Mouse (Mus musculus) cerebellum, postnatal 4 days (tissue): Measurements from ENCODE around the gene Uba7.

ENCODE experiments used
- DNase-seq, 2 experiments: peaks; one replicate each; pipeline ENCODE4 v3.0.0; 2022; ENCODE audit warnings: low spot score in 2 of 2, mixed read lengths in 1 of 2

Uba7 gene

GRCm38 (mm10) chr9:107975399-107976386, at the start of gene Uba7:
Gene Uba7, plus strand, starts transcription at chr9:107975505.
- DNase-seq: no peak

DNA sequence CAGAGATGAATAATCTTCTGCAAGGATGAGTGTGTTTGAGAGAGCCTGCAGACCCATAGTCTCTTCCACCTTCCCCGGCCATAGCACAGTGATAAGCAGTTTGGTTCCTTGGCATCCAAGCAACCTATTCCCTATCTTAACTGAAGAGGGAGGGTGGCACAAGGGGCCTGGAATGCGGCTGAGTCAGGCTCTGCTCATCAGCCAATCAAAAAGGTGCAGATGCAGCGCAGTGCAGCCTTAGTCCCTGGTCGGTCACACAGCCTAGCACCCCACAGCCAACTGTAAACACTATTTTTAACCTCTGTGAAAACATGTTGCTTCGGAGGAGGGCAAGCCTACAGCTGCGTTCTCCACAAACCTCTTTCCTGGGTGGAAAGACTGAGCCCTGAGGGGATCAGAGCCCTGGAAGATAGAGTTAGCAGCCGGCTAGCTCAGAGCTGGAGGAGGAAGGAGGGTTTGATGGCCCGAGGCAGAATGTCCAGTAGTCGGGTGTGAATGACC, 48.3 kb upstream of the Uba7 start:
- no peak for DNase-seq

DNA sequence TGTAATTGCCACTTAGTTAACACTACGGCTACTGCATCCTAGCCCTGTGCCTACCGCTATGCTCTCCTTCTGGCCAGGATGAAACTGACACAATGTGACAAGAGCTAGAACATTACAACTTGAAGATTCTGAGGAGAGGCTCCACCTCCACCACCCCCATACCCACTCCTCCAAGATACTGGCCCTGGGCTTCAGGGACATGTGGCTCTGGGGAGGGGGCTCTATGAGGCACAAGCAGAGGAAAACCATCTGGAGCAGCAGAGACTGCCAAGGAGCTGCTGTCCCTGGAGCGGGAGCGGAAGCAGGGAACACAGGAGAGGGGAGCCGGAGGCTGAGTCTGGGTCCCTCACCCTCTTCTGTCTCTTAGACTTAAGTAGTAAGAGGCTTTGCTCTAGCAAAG, 47.6 kb upstream of the Uba7 start:
- DNase-seq: peak in 1 of 2 experiments; percentile 25

GRCm38 (mm10) chr9:107928169-107928568, 47.1 kb upstream of the Uba7 start, which contains the start of gene Actl11:
Gene Actl11, plus strand, starts transcription at chr9:107928469.
- no peak for DNase-seq

DNA sequence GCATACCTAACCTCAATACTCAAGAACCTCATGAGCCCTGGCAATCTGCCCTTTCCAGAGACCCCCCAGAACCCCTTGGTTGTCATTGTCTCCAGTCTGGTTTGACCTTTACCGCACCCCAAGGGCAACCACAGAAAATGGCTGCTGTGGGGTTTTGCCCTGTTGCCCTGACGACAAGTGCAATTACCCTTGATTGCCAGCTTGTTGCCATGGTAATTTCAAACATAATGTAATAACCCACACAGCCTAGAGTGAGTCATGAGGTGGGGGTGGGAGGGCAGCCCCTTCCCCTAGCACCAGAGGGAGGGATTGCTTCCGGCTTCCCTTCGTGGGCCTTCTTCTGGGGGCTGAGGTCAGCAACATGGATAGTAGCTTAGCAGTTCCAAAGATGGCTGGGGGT, 43.1 kb upstream of the Uba7 start:
- DNase-seq: no peak

GRCm38 (mm10) chr9:107934146-107934545, 41.2 kb upstream of the Uba7 start:
- peak in 1 of 2 experiments; percentile 28 for DNase-seq

GRCm38 (mm10) chr9:107935374-107935773, 39.9 kb upstream of the Uba7 start, which contains the start of gene Camkv:
Gene Camkv, plus strand, starts transcription at chr9:107935674.
- no peak for DNase-seq

GRCm38 (mm10) chr9:107935790-107936214, 39.5 kb upstream of the Uba7 start:
- peak in 1 of 2 experiments; percentile 47 for DNase-seq

DNA sequence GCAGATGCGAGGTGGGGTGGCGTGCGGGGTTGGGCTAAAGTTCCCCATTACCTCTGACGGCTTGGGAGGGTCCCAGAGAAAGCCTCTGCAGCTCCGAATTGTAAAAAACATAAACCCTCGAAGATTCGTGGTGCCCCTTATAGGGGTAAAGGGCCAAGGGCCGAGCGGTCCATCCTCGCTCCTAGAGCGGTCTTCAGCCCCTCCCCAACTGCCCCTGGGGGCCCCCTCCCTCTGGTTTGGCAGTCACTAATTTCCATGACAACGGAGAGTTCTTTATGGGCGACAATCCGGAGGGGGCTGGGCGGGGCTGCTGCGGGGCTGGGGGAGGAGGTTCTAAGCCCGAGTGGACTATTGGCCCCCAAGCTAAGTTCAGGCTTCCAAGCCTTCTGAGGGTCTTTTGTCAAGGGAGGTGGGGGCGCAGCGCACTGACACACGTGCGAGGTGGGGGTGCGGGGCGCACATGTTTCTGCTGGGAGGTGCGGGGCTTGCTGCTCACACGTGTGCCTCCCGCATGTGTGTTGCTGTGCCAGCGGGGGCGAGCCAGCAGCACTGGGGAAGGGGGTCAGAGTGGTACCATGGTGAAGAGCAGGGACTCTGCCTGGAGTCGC, 39.0 kb upstream of the Uba7 start:
- DNase-seq: no peak

- DNase-seq: no peak
These were observed 38.5 kb upstream of the Uba7 start for GRCm38 (mm10) chr9:107936831-107937230.

DNA sequence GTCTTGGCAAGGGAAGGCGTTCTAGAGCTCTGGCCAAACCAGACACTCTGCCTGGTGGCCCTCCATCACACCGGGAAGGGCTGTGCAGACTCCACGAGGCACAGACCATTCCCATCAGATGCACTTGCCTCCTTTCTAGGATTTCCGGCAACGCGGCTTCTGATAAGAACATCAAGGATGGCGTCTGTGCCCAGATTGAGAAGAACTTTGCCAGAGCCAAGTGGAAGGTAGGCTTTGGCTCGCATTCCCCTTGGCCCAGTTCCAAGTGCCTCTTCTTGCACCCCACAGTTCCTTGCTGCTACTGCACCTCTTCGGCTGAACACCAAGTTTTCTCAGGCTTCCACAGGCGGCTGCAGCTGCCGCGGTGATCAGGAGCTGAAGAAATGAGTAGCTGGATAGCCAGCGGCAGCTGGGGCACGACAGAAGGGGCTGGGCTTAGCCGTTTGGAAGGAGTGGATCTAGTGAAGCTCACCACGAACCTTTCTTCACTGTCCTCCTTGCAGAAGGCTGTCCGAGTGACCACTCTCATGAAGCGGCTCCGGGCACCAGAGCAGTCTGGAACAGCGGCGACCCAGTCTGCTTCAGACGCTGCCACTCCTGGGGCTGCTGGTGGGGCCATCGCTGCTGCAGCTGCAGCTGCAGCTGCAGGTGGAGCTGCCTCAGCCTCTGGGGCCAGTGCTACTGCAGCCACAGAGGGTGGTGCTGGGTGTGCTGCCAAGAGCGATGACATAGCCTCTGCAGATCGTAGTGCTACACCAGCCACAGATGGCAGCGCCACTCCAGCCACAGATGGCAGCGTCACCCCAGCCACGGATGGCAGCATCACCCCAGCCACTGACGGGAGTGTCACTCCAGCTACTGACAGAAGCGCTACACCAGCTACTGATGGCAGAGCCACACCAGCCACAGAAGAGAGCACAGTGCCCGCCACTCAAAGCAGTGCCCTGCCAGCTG, 27.8 kb upstream of the Uba7 start:
- DNase-seq: peak in 1 of 2 experiments; percentile 44

DNA sequence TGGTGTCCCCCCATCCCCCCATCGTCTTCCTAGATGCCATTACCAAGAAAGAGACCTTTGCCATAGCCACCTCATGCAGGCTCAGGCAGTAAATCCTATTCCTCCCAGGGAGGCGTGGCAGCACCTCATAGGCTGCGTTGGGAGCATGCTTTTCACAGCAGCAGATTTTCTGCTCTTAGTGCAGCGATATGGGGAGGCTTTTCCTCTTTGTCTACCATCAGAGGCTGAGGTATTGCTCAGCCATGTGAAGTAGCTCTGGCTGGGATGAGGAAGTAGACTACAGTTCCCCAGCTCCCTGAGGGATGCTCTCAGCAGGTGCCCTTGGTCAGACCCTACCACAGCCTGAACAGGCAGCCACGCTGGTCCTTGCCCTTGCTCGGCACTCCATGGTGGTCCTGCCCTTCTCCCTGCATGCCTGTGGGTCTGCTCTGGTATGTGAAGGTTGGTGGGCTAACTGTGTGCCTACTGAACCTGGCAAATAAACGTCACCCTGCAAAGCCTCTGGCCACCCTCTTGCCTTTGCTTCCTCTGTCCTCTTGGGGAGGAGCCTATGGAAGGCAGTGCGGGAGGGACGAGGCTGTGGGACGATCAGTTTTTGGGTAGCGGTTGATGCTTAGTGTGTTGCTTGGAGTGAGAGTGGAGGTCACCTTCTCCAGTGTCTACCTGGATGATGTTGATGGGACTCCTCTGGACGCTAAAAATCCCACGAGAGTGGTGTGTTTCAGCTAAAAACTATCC, 26.0 kb upstream of the Uba7 start:
- no peak for DNase-seq

DNA sequence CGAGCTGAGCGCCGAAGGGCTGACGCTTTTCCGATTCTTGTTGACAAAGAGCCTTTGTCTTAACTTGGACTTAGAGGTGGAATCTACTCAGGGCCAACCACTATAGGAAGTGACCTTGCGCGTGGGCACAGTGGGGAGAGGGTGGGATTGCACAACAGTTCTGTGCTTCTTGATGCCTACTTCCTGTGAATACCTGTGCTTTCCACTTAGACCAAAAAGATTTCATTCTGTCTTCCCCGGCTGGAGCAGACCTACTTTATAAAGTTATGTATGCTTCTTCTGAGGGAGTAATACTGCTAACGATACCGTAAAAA, 25.4 kb upstream of the Uba7 start, which contains the start of gene Traip:
Traip (plus strand) TSS at position 215 of the 314 bp plus-strand sequence.
- DNase-seq: no peak

GRCm38 (mm10) chr9:107950460-107951355, 24.6 kb upstream of the Uba7 start:
- peak; percentile 74 to 88 for DNase-seq

DNA sequence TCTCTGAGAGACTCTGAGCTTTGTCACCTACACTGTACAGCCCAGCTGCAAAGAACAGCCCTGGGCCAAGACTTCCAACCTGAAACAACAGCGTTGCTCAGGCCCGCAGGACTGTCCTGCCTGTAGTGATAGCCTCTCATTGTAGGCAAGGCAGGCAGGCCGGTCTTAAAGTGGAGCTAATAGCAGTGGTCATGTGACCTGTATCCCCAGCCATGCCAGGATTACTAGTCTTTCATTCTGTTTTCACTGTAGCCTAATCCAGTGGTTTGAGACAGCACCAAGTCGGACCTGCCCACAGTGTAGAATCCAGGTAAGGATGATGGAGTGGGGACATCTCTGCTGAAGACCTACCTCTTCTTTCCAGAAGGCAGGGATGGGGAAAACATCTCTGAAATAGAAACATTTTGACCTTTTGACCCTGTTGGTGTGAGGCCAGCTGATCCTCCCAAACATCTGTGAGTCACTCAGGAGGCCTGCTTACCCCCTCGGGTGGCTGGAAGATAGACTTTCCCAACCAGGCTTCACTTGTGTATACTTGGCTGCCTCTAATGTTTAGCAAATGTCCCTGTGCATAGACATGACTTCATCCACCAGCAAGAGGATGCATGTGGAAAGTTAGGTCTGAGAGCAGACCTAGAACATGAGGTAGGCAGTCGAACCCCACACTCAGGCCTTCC, 19.6 kb upstream of the Uba7 start:
- DNase-seq: no peak

DNA sequence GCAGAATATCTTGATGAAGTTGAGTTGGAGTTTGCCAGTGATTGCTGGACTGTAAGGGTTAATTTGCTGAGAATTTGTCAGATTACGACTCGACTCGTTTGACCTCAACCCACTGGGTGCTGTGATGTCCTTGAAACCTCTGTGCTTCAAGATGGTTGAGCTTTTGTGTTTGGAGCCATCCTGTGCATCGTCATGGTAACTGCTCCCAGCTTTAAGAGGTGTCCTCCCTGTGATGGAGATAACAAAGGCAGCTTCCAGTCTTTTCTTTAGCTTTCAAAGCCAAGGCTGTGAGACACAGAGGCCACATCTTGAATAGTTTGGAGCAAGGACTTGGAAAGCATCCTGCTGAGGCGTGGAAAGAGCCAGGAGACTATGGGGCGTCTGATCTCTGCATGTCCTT, 18.2 kb upstream of the Uba7 start:
- DNase-seq: no peak

DNA sequence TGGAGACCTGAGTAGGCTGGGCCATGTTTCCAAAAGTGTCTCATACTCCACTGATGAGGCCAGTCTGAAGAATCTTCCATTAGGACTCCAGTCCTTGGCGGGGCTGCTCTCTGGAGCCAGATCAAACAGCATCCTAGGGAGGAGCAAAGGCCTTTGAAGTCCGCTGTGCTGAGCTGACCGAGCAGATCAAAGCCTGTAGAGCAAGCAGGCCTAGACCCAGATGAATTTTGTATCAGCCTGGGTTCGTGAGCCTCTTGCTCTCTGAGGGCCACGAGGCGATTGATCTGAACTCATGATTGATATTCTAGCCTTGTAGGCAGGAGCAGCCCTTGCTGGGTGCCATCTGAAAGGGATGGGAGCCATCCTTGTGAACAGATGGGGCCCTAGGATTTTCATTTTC, 15.4 kb upstream of the Uba7 start:
- no peak for DNase-seq

DNA sequence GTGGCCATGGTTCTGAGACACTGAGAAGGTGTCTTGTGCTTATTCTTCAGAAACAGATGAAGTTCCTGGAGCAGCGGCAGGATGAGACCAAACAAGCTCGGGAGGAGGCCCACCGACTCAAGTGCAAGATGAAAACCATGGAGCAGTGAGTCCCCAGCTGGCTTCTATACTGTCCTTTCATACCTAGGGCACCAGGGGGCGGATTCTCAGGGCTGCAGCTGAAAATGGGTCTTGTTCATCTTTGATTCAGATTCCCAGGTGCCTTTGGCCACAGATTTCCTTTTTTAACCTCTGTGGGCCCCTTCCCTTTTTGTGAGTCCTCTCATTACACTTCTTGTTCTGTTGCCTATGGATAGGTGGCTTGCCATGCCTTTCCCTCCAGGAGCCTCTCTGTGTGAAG, 14.4 kb upstream of the Uba7 start:
- DNase-seq: no peak

DNA sequence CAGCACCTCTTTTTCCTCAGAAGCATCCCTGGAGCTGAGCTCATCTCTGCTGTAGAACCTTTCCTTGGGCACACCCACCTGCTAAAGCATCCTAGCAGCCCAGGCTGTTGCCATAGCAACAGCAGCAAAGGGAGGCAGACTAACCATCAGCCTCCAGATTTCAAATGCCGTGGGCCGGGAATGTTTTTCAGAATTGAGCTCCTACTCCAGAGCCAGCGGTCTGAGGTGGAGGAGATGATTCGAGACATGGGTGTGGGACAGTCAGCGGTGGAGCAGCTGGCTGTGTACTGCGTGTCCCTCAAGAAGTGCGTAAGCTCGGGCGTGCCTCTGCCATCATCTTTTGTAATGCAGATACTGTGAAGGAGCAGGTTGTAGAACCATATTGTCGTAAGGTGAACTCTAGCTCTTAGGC, 13.9 kb upstream of the Uba7 start:
- no peak for DNase-seq
